Mouse (Mus musculus) gastrocnemius, postnatal 4 days (tissue): ENCODE measurements around the gene Lcmt1. TPM values are rescaled to one million over a fixed set of nuclear protein-coding genes. Genes with fewer than 3 reads are reported as not detected.

ENCODE experiments used
- DNase-seq, 2 experiments: peaks; one replicate each; pipeline ENCODE4 v3.0.0; 2021 to 2022; ENCODE audit warnings: low spot score in 2 of 2, mixed read lengths in 2 of 2
- long read RNA-seq, 2 experiments: library from polyadenylated mRNA; stranded (forward); transcript quantifications; one replicate each; pipeline ENCODE4 v2.0.0; 2021
- total RNA-seq, 2 experiments: library from RNA; stranded (reverse); gene quantifications; 2 replicates each; pipeline ENCODE4 v1.2.3; 2021

Gene Lcmt1
- 10 to 100 TPM; 28.9 to 32.6 TPM for total RNA-seq
- long read RNA-seq, experiment 1, transcript Lcmt1-201 (11 exons, 1,369 nt), result major isoform, 34 of 39 reads
- long read RNA-seq, experiment 1, partial matches to known transcripts, result 2 of 39 reads
- long read RNA-seq, experiment 1, other reads (novel, unspliced or antisense), result 2 of 39 reads
- long read RNA-seq, experiment 2, transcript Lcmt1-201 (11 exons, 1,369 nt), result major isoform, 30 of 37 reads
- long read RNA-seq, experiment 2, partial matches to known transcripts, result 1 of 37 reads
- long read RNA-seq, experiment 2, other reads (novel, unspliced or antisense), result 6 of 37 reads

- peak; percentile 91 to 96 for DNase-seq
These were observed at the start of gene Lcmt1, which contains the start of gene Arhgap17 for GRCm38 (mm10) chr7:123369759-123370481. Gene Lcmt1 (plus strand): TSS chr7:123369784. Gene Arhgap17 (minus strand): TSS chr7:123369915.

- DNase-seq, result no peak
These were observed 47.0 kb upstream of the Lcmt1 start for GRCm38 (mm10) chr7:123322452-123323121.

- no peak for DNase-seq
These were observed 46.2 kb upstream of the Lcmt1 start for GRCm38 (mm10) chr7:123323388-123323787.

GRCm38 (mm10) chr7:123324105-123324504 lies 45.5 kb upstream of the Lcmt1 start:
- no peak for DNase-seq

- no peak for DNase-seq
These were observed 43.5 kb upstream of the Lcmt1 start for GRCm38 (mm10) chr7:123326062-123326461.

- no peak for DNase-seq
These were observed 42.7 kb upstream of the Lcmt1 start for GRCm38 (mm10) chr7:123326901-123327300.

- no peak for DNase-seq
These were observed 41.7 kb upstream of the Lcmt1 start for GRCm38 (mm10) chr7:123327909-123328308.

GRCm38 (mm10) chr7:123330506-123330905 lies 39.1 kb upstream of the Lcmt1 start:
- no peak for DNase-seq

GRCm38 (mm10) chr7:123336322-123336721 lies 33.3 kb upstream of the Lcmt1 start:
- no peak for DNase-seq

GRCm38 (mm10) chr7:123338351-123338750 lies 31.2 kb upstream of the Lcmt1 start:
- no peak for DNase-seq

GRCm38 (mm10) chr7:123341896-123342295 lies 27.7 kb upstream of the Lcmt1 start:
- peak in 1 of 2 experiments; percentile 28 for DNase-seq

GRCm38 (mm10) chr7:123344079-123344780 lies 25.4 kb upstream of the Lcmt1 start:
- DNase-seq, result no peak

- DNase-seq, result no peak
These were observed 24.5 kb upstream of the Lcmt1 start for GRCm38 (mm10) chr7:123345041-123345544.

- no peak for DNase-seq
These were observed 22.8 kb upstream of the Lcmt1 start for GRCm38 (mm10) chr7:123346631-123347290.

GRCm38 (mm10) chr7:123349813-123350212 lies 19.8 kb upstream of the Lcmt1 start:
- DNase-seq, result no peak

- DNase-seq, result no peak
These were observed 19.3 kb upstream of the Lcmt1 start for GRCm38 (mm10) chr7:123350243-123350642.

GRCm38 (mm10) chr7:123353081-123353480 lies 16.5 kb upstream of the Lcmt1 start:
- no peak for DNase-seq

- no peak for DNase-seq
These were observed 15.7 kb upstream of the Lcmt1 start for GRCm38 (mm10) chr7:123353879-123354278.

GRCm38 (mm10) chr7:123354392-123354791 lies 15.2 kb upstream of the Lcmt1 start:
- no peak for DNase-seq

- DNase-seq, result no peak
These were observed 14.7 kb upstream of the Lcmt1 start for GRCm38 (mm10) chr7:123354851-123355250.

GRCm38 (mm10) chr7:123356158-123356557 lies 13.4 kb upstream of the Lcmt1 start:
- no peak for DNase-seq
